Mouse (Mus musculus): ENCODE results near the gene Chrne.

GRCm38 (mm10) chr11:70651391-70651790 is 32.4 kb upstream of the Chrne start:
- TF ChIP-seq CTCF (IDR thresholded peaks at IDR 0.05; ENCODE audit: extremely low read depth, insufficient read length, insufficient replicate concordance, low read depth, low read length) (no peak), POLR2A (IDR thresholded peaks at IDR 0.05; ENCODE audit: low read depth, low read length) (peak; percentile 27; the same call in 1 of the 2 replicates)
